Mouse (Mus musculus): ENCODE results near the gene Map2k7. TPM values are rescaled to one million over a fixed set of nuclear protein-coding genes. Genes with fewer than 3 reads are reported as not detected.

Map2k7 gene
- total and polyA plus RNA-seq, 3 experiments = 25.8 to 115 TPM; not detected in 1

DNA sequence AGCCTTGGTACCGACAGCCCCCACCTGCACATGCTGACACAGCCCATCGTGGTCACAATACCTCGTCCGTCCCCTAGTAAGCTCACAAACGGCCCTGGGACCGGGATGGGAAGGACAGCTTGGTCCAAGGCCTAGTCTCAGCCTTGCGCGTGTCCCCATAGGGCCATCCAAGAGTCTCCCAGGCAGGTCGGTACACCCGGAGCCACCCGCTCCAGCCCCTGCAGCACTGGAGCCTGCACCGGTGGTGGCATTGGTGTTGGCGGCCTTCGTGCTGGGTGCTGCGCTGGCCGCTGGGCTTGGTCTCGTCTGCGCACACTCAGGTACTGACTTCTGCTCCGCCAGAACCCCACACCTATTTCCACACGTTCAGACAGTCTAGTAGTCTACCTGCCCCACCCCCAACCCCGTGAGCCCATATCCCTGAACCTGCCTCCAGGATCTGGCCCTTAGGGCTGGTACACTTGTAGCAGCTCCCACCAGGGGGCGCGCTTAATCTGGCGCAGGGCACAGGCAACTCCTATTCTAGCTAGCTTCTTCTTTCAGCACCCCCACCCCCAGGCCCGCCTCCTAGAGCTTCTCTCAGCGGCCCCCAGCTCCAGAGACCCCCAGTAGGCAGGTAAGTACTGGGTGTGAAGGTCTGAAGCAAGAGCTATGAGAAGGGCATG is 11.9 kb downstream of the Map2k7 start (continued):
- TF ChIP-seq ZMIZ1 (IDR thresholded peaks at IDR 0.05; ENCODE audit: low read depth, low read length) = no peak; the same call in 1 of the 2 replicates

DNA sequence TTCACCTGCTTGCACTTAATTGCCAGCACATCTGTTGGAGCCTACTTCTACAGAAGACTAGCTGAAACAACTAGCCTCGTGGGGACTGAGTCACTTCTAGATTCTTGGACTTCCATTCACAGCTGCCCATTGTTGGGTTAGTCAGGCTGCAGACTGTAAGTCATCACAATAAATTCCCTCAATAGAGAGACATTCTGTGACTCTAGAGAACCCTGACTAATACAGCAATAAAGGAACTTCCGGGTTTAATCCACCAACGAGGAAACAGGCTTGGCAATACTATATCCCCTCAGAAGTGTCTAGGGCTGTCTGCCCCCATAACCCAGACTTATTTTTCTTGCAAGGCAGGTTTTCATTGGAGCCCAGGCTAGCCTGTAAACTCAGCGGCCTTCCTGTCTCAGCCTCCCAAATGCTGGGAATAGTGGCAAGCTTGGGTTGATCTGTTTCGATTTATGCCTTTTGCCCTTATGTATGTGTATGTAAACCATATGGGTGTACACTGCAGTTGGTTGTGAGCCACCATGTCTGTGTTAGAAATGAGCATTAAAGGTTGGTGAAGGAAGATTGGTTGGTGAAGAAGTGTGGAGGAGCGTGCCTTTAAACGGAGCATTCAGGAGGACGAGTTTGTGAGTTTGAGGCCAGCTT is 13.7 kb downstream of the Map2k7 start:
- Histone ChIP-seq H3K79me2 (ENCODE audit: control insufficient read depth, insufficient read depth, low read length, poor library complexity) (peaks cover 1% of the 10 kb centered on the region), H3K27me3 (ENCODE audit: control insufficient read depth in 1 of 2, insufficient read depth in 2 of 2, low read length in 2 of 2) (no peaks in the 10 kb centered on the region), H3K27ac (ENCODE audit: control insufficient read depth, low read depth, low read length) (peak overlapping the region; percentile 80), H3K4me1 (ENCODE audit: control insufficient read depth in 1 of 2, insufficient read depth in 2 of 2, low read length in 2 of 2) (peaks cover 0 to 15% of the 10 kb centered on the region in 2 experiments; a peak in 2 of 4 replicates), H3K4me3 (ENCODE audit: control insufficient read depth in 1 of 2, insufficient read depth in 1 of 2, low read depth in 2 of 2, low read length in 2 of 2) (peak overlapping the region; percentile 42 to 73), H3K9ac (ENCODE audit: control insufficient read depth, low read depth, low read length, poor library complexity, severe bottlenecking) (peak overlapping the region; percentile 75), H3K36me3 (ENCODE audit: control insufficient read depth in 1 of 2, insufficient read depth in 2 of 2, low read length in 2 of 2) (peaks cover 0 to 6% of the 10 kb centered on the region in 2 experiments; a peak in 3 of 4 replicates), H3K9me3 (replicated peaks; ENCODE audit: insufficient read depth, low read length) (no peaks in the 10 kb centered on the region)
- DNase-seq (ENCODE audit: low read depth, low spot score) = peak; percentile 61
- TF ChIP-seq MAZ (IDR thresholded peaks at IDR 0.05; ENCODE audit: low read depth, low read length) = no peak
- TF ChIP-seq ELF1 (IDR thresholded peaks at IDR 0.05; ENCODE audit: low read depth, low read length) = peak; percentile 72
- TF ChIP-seq RCOR1 (IDR thresholded peaks at IDR 0.05; ENCODE audit: low read depth, low read length) = no peak
- no peak for TF ChIP-seq HCFC1 (IDR thresholded peaks at IDR 0.05; ENCODE audit: low read depth, low read length)

- H3K4me1 ChIP-seq (ENCODE audit: control insufficient read depth in 1 of 2, insufficient read depth in 2 of 2, low read length in 2 of 2) = peaks cover 0 to 15% of the 10 kb centered on the region in 2 experiments; a peak in 2 of 4 replicates
- H3K36me3 ChIP-seq (ENCODE audit: control insufficient read depth in 1 of 2, insufficient read depth in 2 of 2, low read length in 2 of 2) = peaks cover 0 to 6% of the 10 kb centered on the region in 2 experiments; a peak in 2 of 4 replicates
- H3K79me2 ChIP-seq (ENCODE audit: control insufficient read depth, insufficient read depth, low read length, poor library complexity) = peaks cover 1% of the 10 kb centered on the region
- H3K4me3 ChIP-seq (ENCODE audit: control insufficient read depth in 1 of 2, insufficient read depth in 1 of 2, low read depth in 2 of 2, low read length in 2 of 2) = peak within 1 kb of the TSS; percentile 73 to 83
- no peaks in the 10 kb centered on the region for H3K27me3 ChIP-seq (ENCODE audit: control insufficient read depth in 1 of 2, insufficient read depth in 2 of 2, low read length in 2 of 2)
- TF ChIP-seq RCOR1 (IDR thresholded peaks at IDR 0.05; ENCODE audit: low read depth, low read length) (no peak), SMC3 (IDR thresholded peaks at IDR 0.05; ENCODE audit: low read depth, low read length) (no peak; the same call in 1 of the 2 replicates), USF1 (IDR thresholded peaks at IDR 0.05; ENCODE audit: low read depth, low read length) (no peak), MAZ (IDR thresholded peaks at IDR 0.05; ENCODE audit: low read depth, low read length) (peak; percentile 63; the same call in 1 of the 2 replicates), NELFE (IDR thresholded peaks at IDR 0.05; ENCODE audit: low read depth, low read length) (peak; percentile 72), POLR2A (IDR thresholded peaks at IDR 0.05; ENCODE audit: control insufficient read depth in 1 of 2, insufficient read depth in 1 of 2, low read depth in 1 of 2, low read length in 2 of 2, poor library complexity in 1 of 2) (peak; percentile 57 to 75; a peak in 3 of 4 replicates), SIN3A (IDR thresholded peaks at IDR 0.05; ENCODE audit: low read length) (peak; percentile 97), MXI1 (IDR thresholded peaks at IDR 0.05; ENCODE audit: low read depth, low read length) (peak; percentile 87), KAT2A (conservative IDR thresholded peaks at IDR 0.05; ENCODE audit: low read depth, low read length) (no peak; the same call in 1 of the 2 replicates), MYC (IDR thresholded peaks at IDR 0.05; ENCODE audit: low read depth, low read length) (peak; percentile 42; the same call in 1 of the 2 replicates), RAD21 (IDR thresholded peaks at IDR 0.05; ENCODE audit: low read depth, low read length) (no peak), MAFK (IDR thresholded peaks at IDR 0.05; ENCODE audit: borderline replicate concordance, low read depth, low read length) (no peak), ETS1 (IDR thresholded peaks at IDR 0.05; ENCODE audit: low read depth, low read length) (0 out of 2 replicates have a peak, but pooled peaks have one; percentile 33), NRF1 (IDR thresholded peaks at IDR 0.05; ENCODE audit: insufficient read depth, low read depth, low read length, poor library complexity, severe bottlenecking) (no peak), TBP (IDR thresholded peaks at IDR 0.05; ENCODE audit: low read depth, low read length) (0 out of 2 replicates have a peak, but pooled peaks have one; percentile 30), TCF12 (IDR thresholded peaks at IDR 0.05; ENCODE audit: low read depth, low read length) (peak; percentile 17; the same call in 1 of the 2 replicates), HCFC1 (IDR thresholded peaks at IDR 0.05; ENCODE audit: low read depth, low read length) (peak; percentile 91), GATA1 (IDR thresholded peaks at IDR 0.05; ENCODE audit: low read depth, low read length) (no peak), ZC3H11A (IDR thresholded peaks at IDR 0.05; ENCODE audit: low read depth, low read length) (no peak), BHLHE40 (IDR thresholded peaks at IDR 0.05; ENCODE audit: borderline replicate concordance, low read depth, low read length) (no peak), ELF1 (IDR thresholded peaks at IDR 0.05; ENCODE audit: low read depth, low read length) (peak; percentile 94), ZMIZ1 (IDR thresholded peaks at IDR 0.05; ENCODE audit: low read depth, low read length) (peak; percentile 78)
- peak within 1 kb of the TSS; percentile 95 for H3K9ac ChIP-seq (ENCODE audit: control insufficient read depth, low read depth, low read length, poor library complexity, severe bottlenecking)
- DNase-seq (ENCODE audit: low read depth, low spot score) = peak; percentile 98
- H3K9me3 ChIP-seq (replicated peaks; ENCODE audit: insufficient read depth, low read length) = no peaks in the 10 kb centered on the region
- H3K27ac ChIP-seq (ENCODE audit: control insufficient read depth, low read depth, low read length) = peak within 1 kb of the TSS; percentile 80
Observed at GRCm38 (mm10) chr8:4252934-4253841, 14.6 kb downstream of the Map2k7 start, which contains the start of gene Snapc2. Gene Snapc2 (plus strand): TSS chr8:4253080.
